Mouse (Mus musculus): ENCODE measurements around the gene Kansl1.

GRCm38 (mm10) chr11:104468751-104469268, at the start of gene Kansl1:
- no peak for TF ChIP-seq CTCF (IDR thresholded peaks at IDR 0.05; ENCODE audit: borderline replicate concordance, extremely low read depth, insufficient read depth, insufficient read length)
- TF ChIP-seq POLR2A (IDR thresholded peaks at IDR 0.05; ENCODE audit: borderline replicate concordance, extremely low read depth, insufficient read depth, insufficient read length, poor library complexity, severe bottlenecking): no peak

All from brain, embryonic 14.5 days (tissue).